Mouse (Mus musculus) embryonic facial prominence, embryonic 11.5 days (tissue): Measurements from ENCODE around the gene Ptprr. TPM values are rescaled to one million over a fixed set of nuclear protein-coding genes. Genes with fewer than 3 reads are reported as not detected.

Experiments used
- ATAC-seq: fragments of 200-750 bp; cut with Nextera tagmentation; replicated peaks from 2 replicates; pipeline ENCODE4 v1.8.0; 2017; ENCODE audit warnings: low read depth; ENCODE audit not compliant: insufficient number of reproducible peaks, low FRiP score, low TSS enrichment
- DNase-seq: peaks from one replicate; pipeline ENCODE4 v3.0.0-alpha.2; 2015; ENCODE audit warnings: low spot score
- H3K27ac ChIP-seq: fragments of 300-500 bp; sonication (generic); replicated peaks from 2 replicates; pipeline ENCODE4 v1.5.1; 2014; ENCODE audit warnings: mild to moderate bottlenecking, low read depth, low read length, control low read depth
- H3K27me3 ChIP-seq: fragments of 300-500 bp; sonication (generic); 2 replicates; pipeline ENCODE4 v1.6.1; 2014; ENCODE audit warnings: mild to moderate bottlenecking, low read length, moderate library complexity, mixed read lengths; ENCODE audit not compliant: control insufficient read depth, insufficient read depth
- H3K36me3 ChIP-seq: fragments of 300-500 bp; sonication (generic); replicated peaks from 2 replicates; pipeline ENCODE4 v1.6.1; 2014; ENCODE audit warnings: low read depth, mild to moderate bottlenecking, low read length, moderate library complexity, mixed read lengths; ENCODE audit not compliant: control insufficient read depth, insufficient read depth
- H3K4me1 ChIP-seq: fragments of 300-500 bp; sonication (generic); 2 replicates; pipeline ENCODE4 v1.6.1; 2014; ENCODE audit warnings: low read length, mixed read lengths; ENCODE audit not compliant: control insufficient read depth, insufficient read depth
- H3K4me2 ChIP-seq: fragments of 300-500 bp; sonication (generic); 2 replicates; pipeline ENCODE4 v1.6.1; 2014; ENCODE audit warnings: low read depth, mild to moderate bottlenecking, control low read depth, low read length, moderate library complexity
- H3K4me3 ChIP-seq: fragments of 300-500 bp; sonication (generic); 2 replicates; pipeline ENCODE4 v1.5.1; 2014; ENCODE audit warnings: low read depth, low read length, control low read depth
- H3K9ac ChIP-seq: fragments of 300-500 bp; sonication (generic); replicated peaks from 2 replicates; pipeline ENCODE4 v1.6.1; 2014; ENCODE audit warnings: mild to moderate bottlenecking, control low read depth, low read length
- H3K9me3 ChIP-seq: fragments of 300-500 bp; sonication (generic); replicated peaks from 2 replicates; pipeline ENCODE4 v1.6.1; 2016; ENCODE audit warnings: mild to moderate bottlenecking, low read length, inconsistent platforms, mixed read lengths; ENCODE audit not compliant: control insufficient read depth
- WGBS: fragments of 180-500 bp; shearing (Covaris S2); extraction: QIAGEN DNeasy Blood & Tissue Kit; methylation state at CpG from one replicate; pipeline ENCODE4 v1.1.7; 2014; 5-methylcytosine and 5-hydroxymethylcytosine counted together
- polyA plus RNA-seq: library from polyadenylated mRNA; unstranded; fragments of >200 nt; fragmentation: Nextera tagmentation; extraction: Ambion mirVana; gene quantifications from 2 replicates; pipeline ENCODE4 v1.2.1, GENCODE M21; 2014

Ptprr gene
- polyA plus RNA-seq, 1 experiment from 2014 or later: 2.1 TPM

GRCm38 (mm10) chr10:116121463-116121862 is 103.5 kb downstream of the Ptprr start:
- Histone ChIP-seq H3K36me3 (no peaks in the 10 kb centered on the region), H3K4me2 (no peak overlapping the region), H3K4me3 (no peak overlapping the region), H3K27me3 (no peaks in the 10 kb centered on the region), H3K27ac (no peak overlapping the region), H3K4me1 (no peaks in the 10 kb centered on the region), H3K9me3 (no peaks in the 10 kb centered on the region), H3K9ac (no peak overlapping the region)
- 89% methylated on average over 2 of the region's 2 CpGs for WGBS
- DNase-seq: no peak
- ATAC-seq: no peak

DNA sequence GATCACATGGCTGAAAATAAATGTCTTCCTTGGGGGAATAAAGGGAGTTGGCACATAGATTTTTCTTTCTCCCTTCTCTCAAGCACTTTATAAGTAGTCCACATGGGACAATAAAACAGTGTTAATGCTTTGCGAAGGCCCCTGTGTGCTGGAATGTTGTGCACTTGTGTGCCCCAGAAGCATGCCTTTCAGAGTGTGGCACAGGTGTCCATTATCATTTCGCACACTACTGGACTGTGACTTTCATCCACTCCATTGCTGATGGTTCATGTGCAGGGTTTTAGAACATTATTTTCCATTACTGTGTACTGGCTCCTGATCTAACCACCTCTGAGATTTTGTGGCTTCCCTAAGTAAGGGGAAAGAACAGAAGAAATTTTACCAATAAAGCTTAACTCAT is 105.8 kb downstream of the Ptprr start:
- ATAC-seq (no peak), DNase-seq (no peak)
- H3K9ac ChIP-seq: no peak overlapping the region
- no peaks in the 10 kb centered on the region for H3K36me3 ChIP-seq
- no peak overlapping the region for H3K27ac ChIP-seq
- 95% methylated on average over 2 of the region's 2 CpGs for WGBS
- H3K4me1 ChIP-seq: no peaks in the 10 kb centered on the region
- no peaks in the 10 kb centered on the region for H3K9me3 ChIP-seq
- H3K4me2 ChIP-seq: no peak overlapping the region
- H3K27me3 ChIP-seq: no peaks in the 10 kb centered on the region
- no peak overlapping the region for H3K4me3 ChIP-seq

DNA sequence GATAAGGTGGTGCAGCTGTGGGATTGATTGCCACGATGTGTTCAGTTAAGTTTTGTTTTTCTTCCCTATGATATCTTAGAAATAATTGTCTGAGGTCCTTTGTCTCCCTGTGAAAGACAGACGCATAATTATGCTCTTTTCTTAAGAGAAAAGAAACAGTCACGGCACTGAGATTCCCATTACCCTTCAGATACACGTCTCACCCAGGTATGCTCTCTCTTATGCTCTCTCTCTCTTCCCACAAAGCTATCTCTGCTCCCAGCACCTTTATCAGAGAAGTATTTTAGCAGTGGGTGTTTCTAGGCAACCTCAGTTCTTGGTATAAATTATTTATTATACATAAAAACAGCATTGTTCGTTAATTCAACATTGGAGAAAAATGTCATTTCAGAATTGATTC is 107.4 kb downstream of the Ptprr start:
- Histone ChIP-seq H3K4me2 (no peak overlapping the region), H3K4me3 (no peak overlapping the region), H3K9me3 (no peaks in the 10 kb centered on the region), H3K9ac (no peak overlapping the region), H3K36me3 (no peaks in the 10 kb centered on the region), H3K4me1 (no peaks in the 10 kb centered on the region), H3K27me3 (no peaks in the 10 kb centered on the region), H3K27ac (no peak overlapping the region)
- no peak for ATAC-seq
- DNase-seq: no peak
- WGBS: 72% methylated on average over 5 of the region's 5 CpGs

GRCm38 (mm10) chr10:116130401-116130800 is 112.4 kb downstream of the Ptprr start:
- H3K27ac ChIP-seq: no peak overlapping the region
- H3K27me3 ChIP-seq: no peaks in the 10 kb centered on the region
- WGBS: 77% methylated on average over 3 of the region's 3 CpGs
- DNase-seq (no peak), ATAC-seq (no peak)
- no peak overlapping the region for H3K4me2 ChIP-seq
- no peak overlapping the region for H3K4me3 ChIP-seq
- H3K9me3 ChIP-seq: no peaks in the 10 kb centered on the region
- H3K4me1 ChIP-seq: no peaks in the 10 kb centered on the region
- H3K9ac ChIP-seq: no peak overlapping the region
- no peaks in the 10 kb centered on the region for H3K36me3 ChIP-seq

DNA sequence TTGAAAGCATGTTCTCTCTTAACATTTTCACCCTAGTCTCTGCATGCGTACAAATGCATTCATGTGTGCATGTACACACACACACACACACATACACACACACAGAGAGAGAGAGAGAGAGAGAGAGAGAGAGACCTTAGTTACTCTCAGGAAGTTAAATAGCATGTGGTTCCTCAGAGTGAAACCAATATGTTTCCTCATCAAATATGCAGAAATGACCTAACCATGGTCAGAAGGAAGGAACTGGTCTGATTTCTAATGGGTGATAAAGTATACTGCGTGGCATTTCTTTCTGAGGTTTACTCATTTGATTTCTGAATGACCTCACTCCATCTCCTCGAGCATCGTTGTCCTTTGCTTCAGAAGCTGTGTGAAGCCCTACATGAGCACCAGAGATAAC is 113.2 kb downstream of the Ptprr start:
- WGBS: 87% methylated on average over 4 of the region's 4 CpGs
- H3K4me1 ChIP-seq: no peaks in the 10 kb centered on the region
- no peak for ATAC-seq

DNA sequence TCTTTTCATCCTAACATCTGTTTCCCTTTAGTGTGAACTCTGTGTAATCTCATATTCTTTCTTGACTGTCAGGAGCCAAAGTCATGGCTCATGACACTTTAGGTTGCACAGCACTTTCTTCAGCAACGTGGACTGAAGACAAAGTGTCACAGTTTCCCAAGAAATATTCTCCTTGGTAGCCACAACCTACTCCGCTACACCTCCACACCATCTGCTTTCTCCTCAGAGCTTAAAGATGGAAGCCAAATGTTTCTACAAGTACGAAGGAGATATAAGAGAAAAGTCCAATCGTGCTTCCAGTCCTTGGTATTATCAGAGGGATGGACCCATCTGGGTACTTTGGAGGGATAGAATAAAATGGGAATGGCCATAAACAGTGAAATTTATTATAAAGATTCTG is 114.2 kb downstream of the Ptprr start:
- Histone ChIP-seq H3K27me3 (no peaks in the 10 kb centered on the region), H3K36me3 (no peaks in the 10 kb centered on the region), H3K9me3 (no peaks in the 10 kb centered on the region), H3K4me3 (no peak overlapping the region), H3K4me2 (no peak overlapping the region), H3K4me1 (no peaks in the 10 kb centered on the region), H3K9ac (no peak overlapping the region), H3K27ac (no peak overlapping the region)
- ATAC-seq (no peak), DNase-seq (peak; percentile 61)
- WGBS: 64% methylated on average over 4 of the region's 4 CpGs

More for the DNA sequence above, 113.2 kb downstream of the Ptprr start:
- H3K27ac ChIP-seq: no peak overlapping the region
- no peak overlapping the region for H3K4me3 ChIP-seq
- H3K27me3 ChIP-seq: no peaks in the 10 kb centered on the region
- H3K4me2 ChIP-seq: no peak overlapping the region
- DNase-seq: no peak
- H3K9me3 ChIP-seq: no peaks in the 10 kb centered on the region
- H3K36me3 ChIP-seq: no peaks in the 10 kb centered on the region
- no peak overlapping the region for H3K9ac ChIP-seq

- H3K9ac ChIP-seq: no peak overlapping the region
- DNase-seq (no peak), ATAC-seq (no peak)
- H3K4me3 ChIP-seq: no peak overlapping the region
- H3K4me2 ChIP-seq: no peak overlapping the region
- no peaks in the 10 kb centered on the region for H3K4me1 ChIP-seq
- H3K27me3 ChIP-seq: no peaks in the 10 kb centered on the region
- no peaks in the 10 kb centered on the region for H3K36me3 ChIP-seq
- no peak overlapping the region for H3K27ac ChIP-seq
- no peaks in the 10 kb centered on the region for H3K9me3 ChIP-seq
- 84% methylated on average over 2 of the region's 2 CpGs for WGBS
These were observed 117.2 kb downstream of the Ptprr start for GRCm38 (mm10) chr10:116135187-116135586.

GRCm38 (mm10) chr10:116140226-116140625 is 122.2 kb downstream of the Ptprr start:
- no peak overlapping the region for H3K27ac ChIP-seq
- H3K9ac ChIP-seq: no peak overlapping the region
- 91% methylated on average over 8 of the region's 8 CpGs for WGBS
- no peak overlapping the region for H3K4me3 ChIP-seq
- no peaks in the 10 kb centered on the region for H3K4me1 ChIP-seq
- ATAC-seq (no peak), DNase-seq (no peak)
- H3K27me3 ChIP-seq: no peaks in the 10 kb centered on the region
- no peaks in the 10 kb centered on the region for H3K36me3 ChIP-seq
- H3K9me3 ChIP-seq: no peaks in the 10 kb centered on the region
- no peak overlapping the region for H3K4me2 ChIP-seq
